Mouse (Mus musculus) adrenal gland, adult 2 months (tissue): Measurements from ENCODE around the gene Mid2. TPM values are rescaled to one million over a fixed set of nuclear protein-coding genes. Genes with fewer than 3 reads are reported as not detected.
"Not testable (repeated sequence)": the region's sequence is repeated elsewhere in the genome, so short reads cannot be mapped to it uniquely, and the experiment has no call there.

ENCODE experiments used
- DNase-seq: peaks from one replicate; pipeline ENCODE4 v3.0.0; 2021
- long read RNA-seq: library from polyadenylated mRNA; stranded (forward); transcript quantifications from one replicate; pipeline ENCODE4 v2.0.0, GENCODE M21; 2021
- polyA plus RNA-seq: library from polyadenylated mRNA; depleted of rRNA; stranded (reverse); fragments of >200 nt; gene quantifications from 2 replicates; pipeline ENCODE4 v1.2.3, GENCODE M21; 2012; rRNA removed
- total RNA-seq, 2 experiments: library from RNA; stranded (reverse); gene quantifications; 2 replicates each; pipeline ENCODE4 v1.2.3; 2021

Mid2 gene
- total RNA-seq (10 to 100 TPM; 26.7 to 29.5 TPM), polyA plus RNA-seq (7.7 and 10.2 TPM in 2 replicates)
- long read RNA-seq, partial matches to known transcripts: 1 of 1 reads
- long read RNA-seq, other reads (novel, unspliced or antisense): 0 of 1 reads

- DNase-seq: peak; percentile 72
Observed at GRCm38 (mm10) chrX:140664479-140665241, at the start of gene Mid2. Mid2 (plus strand) TSS chrX:140664599.

- no peak for DNase-seq
Observed at GRCm38 (mm10) chrX:140624875-140625594, 39.4 kb upstream of the Mid2 start.

GRCm38 (mm10) chrX:140638028-140638427, 26.4 kb upstream of the Mid2 start:
- DNase-seq: peak; percentile 23

- DNase-seq: no peak
Observed at GRCm38 (mm10) chrX:140639592-140639991, 24.8 kb upstream of the Mid2 start.

GRCm38 (mm10) chrX:140660731-140661130, 3.7 kb upstream of the Mid2 start:
- no peak for DNase-seq

- no peak for DNase-seq
Observed at GRCm38 (mm10) chrX:140663516-140663915, 883 bp upstream of the Mid2 start.

- peak; percentile 76 for DNase-seq
Observed at GRCm38 (mm10) chrX:140665242-140665810, 927 bp downstream of the Mid2 start.

- DNase-seq: no peak
Observed at GRCm38 (mm10) chrX:140675444-140675843, 11.0 kb downstream of the Mid2 start.

GRCm38 (mm10) chrX:140688335-140688734, 23.9 kb downstream of the Mid2 start:
- DNase-seq: no peak

GRCm38 (mm10) chrX:140697872-140698463, 33.6 kb downstream of the Mid2 start:
- DNase-seq: not testable (repeated sequence)

- no peak for DNase-seq
Observed at GRCm38 (mm10) chrX:140703224-140703623, 38.8 kb downstream of the Mid2 start.

- DNase-seq: no peak
Observed at GRCm38 (mm10) chrX:140706077-140706476, 41.7 kb downstream of the Mid2 start.

GRCm38 (mm10) chrX:140722400-140722799, 58.0 kb downstream of the Mid2 start:
- DNase-seq: peak; percentile 18

GRCm38 (mm10) chrX:140738986-140739385, 74.6 kb downstream of the Mid2 start:
- no peak for DNase-seq

GRCm38 (mm10) chrX:140743213-140743612, 78.8 kb downstream of the Mid2 start:
- no peak for DNase-seq

- no peak for DNase-seq
Observed at GRCm38 (mm10) chrX:140769794-140770193, 105.4 kb downstream of the Mid2 start.

- no peak for DNase-seq
Observed at GRCm38 (mm10) chrX:140805340-140805739, 140.9 kb downstream of the Mid2 start.

- no peak for DNase-seq
Observed at GRCm38 (mm10) chrX:140813312-140814006, 149.1 kb downstream of the Mid2 start, which contains the start of gene Tex13b. Tex13b (minus strand) TSS chrX:140813433.
